8 mouse cellular contexts compared by ENCODE assay signal in genomic region chr16:17759344-17759773, GRCm38 (mm10). TPM values are rescaled to one million over a fixed set of nuclear protein-coding genes. Genes with fewer than 3 reads are reported as not detected.
A peak's percentile ranks its signal among the peaks of the same experiment; 100 is the strongest.
DNase-seq lines count a peak whose midpoint lies in the region; ATAC-seq lines count a peak whose summit lies in the region.

Gene Klhl22, plus strand, starts transcription at chr16:17759618.

- peaks cover 2% of the 10 kb centered on the region; the same call in 1 of the 2 replicates for H3K4me1 ChIP-seq in hindbrain, embryonic 11.5 days (replicated peaks; ENCODE audit: control insufficient read depth, insufficient read depth, low read length)
- peaks cover 12% of the 10 kb centered on the region for H3K4me1 ChIP-seq in lung, embryonic 16.5 days (replicated peaks; ENCODE audit: control insufficient read depth, insufficient read depth, low read length)

- no peaks in the 10 kb centered on the region for H3K36me3 ChIP-seq in hindbrain, embryonic 11.5 days (ENCODE audit: control insufficient read depth, insufficient read depth, low read length)
- H3K36me3 ChIP-seq in lung, embryonic 16.5 days (ENCODE audit: control insufficient read depth, insufficient read depth, low read length): peaks cover 2% of the 10 kb centered on the region; the same call in 1 of the 2 replicates

- H3K9me3 ChIP-seq in hindbrain, embryonic 11.5 days (ENCODE audit: control insufficient read depth, low read length): no peaks in the 10 kb centered on the region
- no peaks in the 10 kb centered on the region for H3K9me3 ChIP-seq in lung, embryonic 16.5 days (ENCODE audit: control insufficient read depth, low read length)

- H3K27me3 ChIP-seq in hindbrain, embryonic 11.5 days (ENCODE audit: control insufficient read depth, insufficient read depth, low read length): no peaks in the 10 kb centered on the region
- no peaks in the 10 kb centered on the region for H3K27me3 ChIP-seq in lung, embryonic 16.5 days (ENCODE audit: control insufficient read depth, insufficient read depth, low read depth, low read length)

- H3K27ac ChIP-seq in hindbrain, embryonic 11.5 days (ENCODE audit: low read depth, low read length): no peak within 1 kb of the TSS
- peak within 1 kb of the TSS; percentile 71 for H3K27ac ChIP-seq in lung, embryonic 16.5 days (ENCODE audit: low read length)

- peak within 1 kb of the TSS; percentile 86 for H3K9ac ChIP-seq in hindbrain, embryonic 11.5 days (ENCODE audit: low read depth, low read length)
- peak within 1 kb of the TSS; percentile 87 for H3K9ac ChIP-seq in lung, embryonic 16.5 days (ENCODE audit: low read length)

- peak within 1 kb of the TSS; percentile 66 for H3K4me3 ChIP-seq in hindbrain, embryonic 11.5 days (ENCODE audit: low read depth, low read length)
- peak within 1 kb of the TSS; percentile 71 for H3K4me3 ChIP-seq in lung, embryonic 16.5 days (ENCODE audit: low read length)

- WGBS in hindbrain, embryonic 11.5 days: 2% methylated on average over 27 of the region's 28 CpGs
- WGBS in lung, embryonic 16.5 days: 2% methylated on average over 25 of the region's 28 CpGs

- peak; percentile 93 for DNase-seq in Muller cell, postnatal 12 days (ENCODE audit: inconsistent ontology term)
- DNase-seq in cerebellum, postnatal 10 days: peak; percentile 98
- peak; percentile 80 to 92 for DNase-seq in frontal cortex, postnatal 10 days (ENCODE audit: low spot score in 2 of 2)
- DNase-seq in hindbrain, embryonic 11.5 days (ENCODE audit: low spot score): peak; percentile 94
- peak; percentile 84 for DNase-seq in layer of hippocampus, adult 9-11 months
- peak; percentile 91 for DNase-seq in ovary, postnatal 10 days (ENCODE audit: low spot score)
- peak; percentile 89 for DNase-seq in thymus, postnatal 0 days (ENCODE audit: low spot score)

- ATAC-seq in hindbrain, embryonic 11.5 days (ENCODE audit: low FRiP score): peak; percentile 94
- peak; percentile 98 for ATAC-seq in lung, embryonic 16.5 days (ENCODE audit: low read depth)

- peak within 1 kb of the TSS; percentile 97 for H3K4me2 ChIP-seq in hindbrain, embryonic 11.5 days (replicated peaks; ENCODE audit: low read depth, low read length)
- peak within 1 kb of the TSS; percentile 98 for H3K4me2 ChIP-seq in lung, embryonic 16.5 days (ENCODE audit: low read depth, low read length)

RNA-seq across cellular contexts. Expression of gene Klhl22, which starts in this region (rescaled TPM):
- 44.8 and 45.0 TPM in 2 replicates for polyA plus RNA-seq in hindbrain, embryonic 11.5 days (2014; fragmentation: Nextera tagmentation; extraction: Ambion mirVana)
- 59.0 and 62.8 TPM in 2 replicates for polyA plus RNA-seq in lung, embryonic 16.5 days (2015; fragmentation: Nextera tagmentation; extraction: Ambion mirVana)
- polyA plus RNA-seq in thymus, postnatal 0 days (2015; fragmentation: Nextera tagmentation; extraction: Ambion mirVana): 27.6 and 30.2 TPM in 2 replicates
